Mouse (Mus musculus) 416B (cell line): ENCODE data around the gene Nav3.
A peak's percentile ranks its signal among the peaks of the same experiment; 100 is the strongest.

Source experiments
- DNase-seq: peaks from one replicate; pipeline ENCODE4 v3.0.0; 2011; ENCODE audit warnings: low read depth

Gene Nav3

GRCm38 (mm10) chr10:110455838-110456493 is at the start of gene Nav3:
Gene Nav3, minus strand, starts transcription at chr10:110456204.
- no peak for DNase-seq

GRCm38 (mm10) chr10:110485306-110485705 is 29.3 kb upstream of the Nav3 start:
- DNase-seq: no peak

GRCm38 (mm10) chr10:110484822-110485221 is 28.8 kb upstream of the Nav3 start:
- DNase-seq: no peak

DNA sequence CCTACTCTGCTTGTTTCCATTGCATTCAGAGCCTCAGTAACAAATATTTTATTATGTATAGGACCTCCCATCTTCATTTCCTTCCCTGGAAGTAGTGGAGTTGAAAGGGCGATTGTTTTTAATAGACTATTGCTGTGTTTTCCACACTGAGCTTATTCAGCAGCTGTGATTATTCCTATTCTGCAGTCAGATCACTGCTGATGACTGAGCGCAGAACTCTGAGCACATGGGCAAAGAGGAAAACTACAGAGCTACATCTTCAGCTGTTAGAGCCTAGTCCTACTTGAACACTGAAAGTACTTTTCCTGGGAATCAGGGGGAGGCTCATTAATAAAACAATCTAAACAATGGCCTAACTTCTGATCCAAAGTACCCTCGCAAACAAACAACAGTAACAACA is 23.2 kb upstream of the Nav3 start:
- no peak for DNase-seq

GRCm38 (mm10) chr10:110477689-110478314 is 21.8 kb upstream of the Nav3 start:
- DNase-seq: no peak

- peak; percentile 3 for DNase-seq
These were observed 18.1 kb upstream of the Nav3 start for GRCm38 (mm10) chr10:110474107-110474506.

- DNase-seq: no peak
These were observed 13.4 kb upstream of the Nav3 start for GRCm38 (mm10) chr10:110469445-110469844.

DNA sequence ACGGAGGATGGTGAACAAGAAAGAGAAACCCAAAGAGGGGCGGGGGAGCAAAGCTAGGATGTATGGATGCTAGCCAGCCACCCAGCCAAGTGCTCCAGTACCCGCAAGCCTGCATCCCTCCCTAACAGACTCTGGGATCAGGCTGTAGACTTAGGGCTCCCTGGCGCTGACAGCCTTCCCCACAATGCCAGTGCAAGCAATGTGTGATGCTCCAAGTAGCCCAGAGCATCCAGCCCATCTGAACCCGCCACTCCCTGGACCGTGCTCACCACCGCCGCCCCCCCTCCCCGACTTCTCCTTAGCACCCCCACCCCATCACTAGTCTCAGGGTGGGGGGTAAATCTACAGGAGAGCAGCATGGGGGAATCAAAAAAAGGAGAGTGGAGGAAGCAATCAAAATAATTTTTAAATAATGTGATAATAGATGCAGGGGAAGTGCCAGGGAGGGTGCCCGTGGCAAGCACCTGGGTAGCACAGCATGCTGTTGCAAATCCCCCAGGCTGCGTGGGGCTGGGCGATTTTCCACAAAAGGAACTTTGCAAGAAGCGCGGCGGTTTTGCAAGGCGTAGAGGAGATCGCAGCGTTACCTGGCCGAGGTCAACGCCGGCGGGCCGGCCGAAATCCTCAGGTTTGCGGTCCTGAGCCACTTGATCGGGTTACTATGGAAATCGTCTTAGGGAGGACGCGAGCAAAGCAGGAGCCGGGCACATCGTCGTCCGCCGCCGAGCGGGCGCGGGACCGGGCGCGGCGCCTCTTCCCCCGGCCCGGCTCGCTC is 754 bp downstream of the Nav3 start:
- no peak for DNase-seq

- DNase-seq: no peak
These were observed 2.4 kb downstream of the Nav3 start for GRCm38 (mm10) chr10:110453566-110453965.

DNA sequence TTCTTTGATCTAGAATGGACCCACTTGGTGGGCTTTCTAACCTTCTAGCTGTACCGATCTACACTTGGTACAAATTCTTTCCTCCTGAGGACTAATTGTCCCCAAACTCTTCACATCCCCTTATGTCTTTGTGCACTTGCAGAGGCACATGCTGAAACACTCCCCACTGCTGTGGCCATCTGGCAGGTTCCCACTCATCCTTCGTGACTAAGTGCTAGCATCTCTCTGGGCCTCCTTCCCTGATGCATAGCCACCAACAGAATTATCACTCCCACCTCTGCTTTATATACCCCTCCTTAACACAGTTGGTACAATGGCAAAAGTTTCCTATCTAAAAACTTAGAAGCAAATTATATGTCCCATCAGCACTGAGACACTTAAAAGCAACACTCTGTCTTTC is 15.6 kb downstream of the Nav3 start:
- DNase-seq: no peak

GRCm38 (mm10) chr10:110431078-110431477 is 24.9 kb downstream of the Nav3 start:
- DNase-seq: no peak

DNA sequence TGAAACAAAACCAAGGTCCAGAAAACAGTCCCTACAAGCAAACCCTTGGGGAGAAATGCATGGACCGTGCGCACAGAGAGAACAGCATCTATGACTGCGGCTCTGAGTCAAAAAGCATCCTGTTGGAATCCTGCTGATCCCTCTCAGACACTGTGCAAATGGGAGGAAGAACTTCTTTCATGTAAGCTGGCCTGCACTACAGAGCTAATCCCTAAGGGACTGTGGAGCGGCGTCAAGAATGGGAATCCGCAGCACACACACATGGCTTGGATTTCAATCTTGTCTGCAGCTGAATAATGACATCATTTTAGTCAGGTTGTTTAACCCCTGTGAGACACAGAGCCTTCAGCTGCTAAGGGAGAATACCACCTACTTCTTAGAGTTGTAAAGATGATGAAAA is 26.4 kb downstream of the Nav3 start:
- no peak for DNase-seq

DNA sequence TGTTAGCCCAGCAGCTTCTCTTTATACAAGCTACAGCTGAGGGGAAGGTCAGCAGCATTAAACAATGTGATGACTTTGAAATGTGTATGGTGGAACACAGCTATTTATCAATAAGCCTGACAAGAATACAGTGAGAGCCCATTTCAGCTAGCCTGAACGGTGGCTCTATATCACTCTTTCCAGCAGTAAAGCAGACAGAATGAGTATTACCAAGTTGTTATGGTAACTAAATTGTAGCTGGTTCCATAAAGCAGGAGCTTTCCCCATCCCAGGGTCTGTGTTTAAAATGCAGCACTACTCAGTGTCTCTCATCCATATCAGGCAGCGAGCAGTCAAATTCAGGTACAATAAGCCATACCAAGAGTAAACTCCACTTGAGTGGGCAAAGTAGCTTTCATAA is 27.0 kb downstream of the Nav3 start:
- DNase-seq: no peak

- no peak for DNase-seq
These were observed 34.5 kb downstream of the Nav3 start for GRCm38 (mm10) chr10:110421533-110421932.

- no peak for DNase-seq
These were observed 39.0 kb downstream of the Nav3 start for GRCm38 (mm10) chr10:110417003-110417402.

DNA sequence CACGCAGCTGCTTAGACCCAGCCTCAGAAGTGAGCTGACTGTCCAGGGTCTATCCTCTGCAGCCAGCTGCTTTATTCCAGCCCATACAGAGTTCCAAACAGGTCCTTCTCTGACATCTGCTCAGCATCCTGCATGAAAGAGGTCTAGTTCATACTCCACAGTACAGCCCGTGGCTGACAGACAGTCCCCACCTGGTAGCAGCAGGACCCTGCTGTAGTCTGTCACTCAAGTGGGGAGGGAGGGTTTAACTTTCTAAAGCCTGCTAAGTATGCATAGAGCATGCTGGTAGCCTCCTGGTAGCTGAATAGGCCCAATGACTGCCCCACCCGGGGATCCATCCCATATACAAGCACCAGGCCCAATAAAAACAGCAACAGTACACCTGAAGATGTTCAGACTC is 40.4 kb downstream of the Nav3 start:
- no peak for DNase-seq

GRCm38 (mm10) chr10:110413281-110413897 is 42.6 kb downstream of the Nav3 start:
- DNase-seq: no peak

GRCm38 (mm10) chr10:110402950-110403349 is 53.1 kb downstream of the Nav3 start:
- no peak for DNase-seq

- DNase-seq: no peak
These were observed 55.4 kb downstream of the Nav3 start for GRCm38 (mm10) chr10:110400642-110401041.

DNA sequence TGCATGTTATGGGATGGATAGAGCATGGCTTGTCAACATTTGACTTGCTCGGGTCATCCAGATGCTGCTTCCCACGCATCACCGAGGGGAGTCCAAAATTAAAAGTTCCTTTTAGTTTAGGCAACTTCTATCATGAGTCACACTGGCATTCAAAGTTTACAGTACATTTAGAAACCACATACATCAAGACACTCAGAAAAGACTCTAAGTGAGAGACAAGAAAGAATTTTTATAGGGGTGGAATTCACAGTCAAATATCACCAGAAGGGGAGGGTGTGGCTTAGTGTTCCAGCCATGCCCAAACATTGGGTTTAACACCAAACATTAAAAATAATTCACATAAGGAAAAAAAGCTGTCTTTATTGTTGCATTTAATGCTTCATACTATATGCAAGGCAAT is 57.4 kb downstream of the Nav3 start:
- no peak for DNase-seq

GRCm38 (mm10) chr10:110386476-110387197 is 69.4 kb downstream of the Nav3 start:
- no peak for DNase-seq
